Mouse (Mus musculus) forebrain, embryonic 16.5 days (tissue): ENCODE results near the gene Itgb7. TPM values are rescaled to one million over a fixed set of nuclear protein-coding genes. Genes with fewer than 3 reads are reported as not detected.
"Not testable (repeated sequence)": the region's sequence is repeated elsewhere in the genome, so short reads cannot be mapped to it uniquely, and the experiment has no call there.

Experiments used
- ATAC-seq: fragments of 200-750 bp; cut with Nextera tagmentation; 2 replicates; pipeline ENCODE4 v1.8.0; 2017; ENCODE audit warnings: mild to moderate bottlenecking, moderate library complexity
- H3K27ac ChIP-seq: fragments of 300-500 bp; sonication (generic); 2 replicates; pipeline ENCODE4 v1.5.1; 2014; ENCODE audit warnings: low read length, control low read depth
- H3K27me3 ChIP-seq: fragments of 300-500 bp; sonication (generic); replicated peaks from 2 replicates; pipeline ENCODE4 v1.6.1; 2014; ENCODE audit warnings: low read length; ENCODE audit not compliant: control insufficient read depth, insufficient read depth
- H3K36me3 ChIP-seq: fragments of 300-500 bp; sonication (generic); 2 replicates; pipeline ENCODE4 v1.6.1; 2014; ENCODE audit not compliant: control insufficient read depth, insufficient read depth
- H3K4me1 ChIP-seq: fragments of 300-500 bp; sonication (generic); replicated peaks from 2 replicates; pipeline ENCODE4 v1.6.1; 2014; ENCODE audit warnings: low read length; ENCODE audit not compliant: control insufficient read depth, insufficient read depth
- H3K4me2 ChIP-seq: fragments of 300-500 bp; sonication (generic); 2 replicates; pipeline ENCODE4 v1.6.1; 2014; ENCODE audit warnings: mild to moderate bottlenecking, low read length, control low read depth
- H3K4me3 ChIP-seq: fragments of 300-500 bp; sonication (generic); replicated peaks from 2 replicates; pipeline ENCODE4 v1.5.1; 2014; ENCODE audit warnings: mild to moderate bottlenecking, low read length, control low read depth
- H3K9ac ChIP-seq: fragments of 300-500 bp; sonication (generic); replicated peaks from 2 replicates; pipeline ENCODE4 v1.6.1; 2014; ENCODE audit warnings: low read depth, low read length, control low read depth
- H3K9me3 ChIP-seq: fragments of 300-500 bp; sonication (generic); 2 replicates; pipeline ENCODE4 v1.6.1; 2016; ENCODE audit warnings: low read length; ENCODE audit not compliant: control insufficient read depth
- WGBS: fragments of 180-500 bp; shearing (Covaris S2); extraction: QIAGEN DNeasy Blood & Tissue Kit; methylation state at CpG from one replicate; pipeline ENCODE4 v1.1.7; 2014; 5-methylcytosine and 5-hydroxymethylcytosine counted together
- polyA plus RNA-seq: library from polyadenylated mRNA; unstranded; fragments of >200 nt; fragmentation: Nextera tagmentation; extraction: Ambion mirVana; gene quantifications from 2 replicates; pipeline ENCODE4 v1.2.1, GENCODE M21; 2015

Gene Itgb7
- polyA plus RNA-seq, 1 experiment from 2014 or later = 0.73 TPM

DNA sequence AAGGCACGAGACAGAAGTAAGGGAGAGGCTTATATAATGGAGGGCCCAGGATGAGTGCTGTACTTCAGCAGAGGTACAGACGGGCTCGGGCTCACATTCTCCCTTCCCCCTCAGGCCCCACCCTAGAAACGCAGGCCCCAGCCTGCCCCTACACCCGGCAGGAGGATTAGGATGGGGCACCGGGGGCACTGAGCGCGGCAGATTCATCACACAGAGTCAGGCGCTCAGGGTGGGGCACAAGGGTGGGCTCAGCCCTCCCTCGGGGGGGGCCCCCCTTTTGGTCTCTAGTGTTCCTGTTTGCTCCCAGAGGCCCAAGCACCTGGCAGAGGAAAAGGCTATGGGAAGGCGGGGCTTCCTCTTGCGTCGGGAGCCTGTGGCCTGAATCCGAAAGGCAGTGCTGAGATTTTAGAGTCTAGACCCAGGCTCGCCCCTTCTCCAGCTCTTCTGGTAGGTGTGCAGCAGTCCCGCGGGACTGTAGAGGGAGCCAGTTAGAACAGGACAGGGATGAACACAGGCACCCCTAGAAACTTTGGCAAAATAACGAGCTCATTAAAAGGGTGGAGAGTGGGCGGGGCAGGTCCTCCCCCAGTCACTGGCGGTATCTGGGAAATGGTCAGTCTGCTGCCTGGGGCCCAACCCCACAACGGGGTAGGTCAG is 3.8 kb upstream of the Itgb7 start:
- no peak for ATAC-seq

DNA sequence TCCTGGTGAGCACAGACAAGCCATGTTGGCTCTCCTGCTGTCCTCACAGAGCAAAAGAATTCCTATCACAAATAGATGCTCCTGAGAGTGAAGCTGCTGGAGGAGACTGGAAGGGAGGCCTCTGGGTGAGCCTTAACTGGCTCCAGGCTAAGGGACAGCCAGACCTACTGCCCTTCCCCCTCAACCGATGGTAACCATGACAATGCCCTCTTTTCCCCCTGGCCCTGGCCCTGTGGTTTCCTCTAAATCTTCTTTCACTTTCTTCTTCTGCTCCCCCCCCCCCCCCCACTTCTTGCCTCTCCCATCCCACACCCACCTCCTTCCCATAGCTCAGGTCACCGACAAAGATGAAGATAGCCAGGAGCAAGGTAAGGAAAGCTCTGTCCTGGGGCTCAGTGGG is 2.2 kb upstream of the Itgb7 start:
- Histone ChIP-seq H3K27me3 (no peaks in the 10 kb centered on the region), H3K27ac (no peak overlapping the region), H3K9ac (no peak overlapping the region), H3K36me3 (no peaks in the 10 kb centered on the region), H3K4me3 (no peak overlapping the region), H3K4me1 (peaks cover 2% of the 10 kb centered on the region; the same call in 1 of the 2 replicates), H3K9me3 (no peaks in the 10 kb centered on the region), H3K4me2 (no peak overlapping the region)
- 39% methylated on average over 2 of the region's 2 CpGs for WGBS
- ATAC-seq = no peak

More for the DNA sequence above, 3.8 kb upstream of the Itgb7 start:
- no peak overlapping the region for H3K4me3 ChIP-seq
- no peaks in the 10 kb centered on the region for H3K9me3 ChIP-seq
- H3K36me3 ChIP-seq = no peaks in the 10 kb centered on the region
- H3K4me2 ChIP-seq = no peak overlapping the region
- peak overlapping the region; percentile 6; the same call in 1 of the 2 replicates for H3K9ac ChIP-seq
- no peaks in the 10 kb centered on the region for H3K27me3 ChIP-seq
- H3K4me1 ChIP-seq = peaks cover 2% of the 10 kb centered on the region; the same call in 1 of the 2 replicates
- WGBS = 17% methylated on average over 21 of the region's 21 CpGs
- H3K27ac ChIP-seq = no peak overlapping the region

DNA sequence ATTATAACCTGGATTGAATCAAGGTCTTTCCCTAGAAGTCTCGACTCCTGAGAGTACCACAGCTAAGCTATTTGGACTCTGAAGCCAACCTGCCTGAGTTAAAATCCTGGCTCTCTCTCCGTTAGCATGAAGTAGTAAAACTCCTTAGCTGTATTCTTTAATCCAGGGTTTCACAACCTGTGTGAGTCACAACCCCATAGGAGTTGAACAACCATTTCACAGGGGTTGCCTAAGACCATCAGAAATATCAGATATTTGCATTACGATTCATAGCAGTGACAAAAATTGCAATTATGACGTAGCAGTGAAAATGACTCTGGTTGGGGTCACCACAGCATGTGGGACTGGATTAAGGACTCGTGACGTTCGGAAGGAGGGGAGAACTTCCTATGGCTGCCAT is 1.0 kb upstream of the Itgb7 start:
- H3K9me3 ChIP-seq = no peaks in the 10 kb centered on the region
- no peak overlapping the region for H3K4me2 ChIP-seq
- H3K9ac ChIP-seq = no peak overlapping the region
- no peak overlapping the region for H3K4me3 ChIP-seq
- H3K36me3 ChIP-seq = no peaks in the 10 kb centered on the region
- WGBS = 85% methylated on average over 7 of the region's 7 CpGs
- peaks cover 2% of the 10 kb centered on the region; the same call in 1 of the 2 replicates for H3K4me1 ChIP-seq
- H3K27ac ChIP-seq = no peak overlapping the region
- no peaks in the 10 kb centered on the region for H3K27me3 ChIP-seq
- no peak for ATAC-seq

DNA sequence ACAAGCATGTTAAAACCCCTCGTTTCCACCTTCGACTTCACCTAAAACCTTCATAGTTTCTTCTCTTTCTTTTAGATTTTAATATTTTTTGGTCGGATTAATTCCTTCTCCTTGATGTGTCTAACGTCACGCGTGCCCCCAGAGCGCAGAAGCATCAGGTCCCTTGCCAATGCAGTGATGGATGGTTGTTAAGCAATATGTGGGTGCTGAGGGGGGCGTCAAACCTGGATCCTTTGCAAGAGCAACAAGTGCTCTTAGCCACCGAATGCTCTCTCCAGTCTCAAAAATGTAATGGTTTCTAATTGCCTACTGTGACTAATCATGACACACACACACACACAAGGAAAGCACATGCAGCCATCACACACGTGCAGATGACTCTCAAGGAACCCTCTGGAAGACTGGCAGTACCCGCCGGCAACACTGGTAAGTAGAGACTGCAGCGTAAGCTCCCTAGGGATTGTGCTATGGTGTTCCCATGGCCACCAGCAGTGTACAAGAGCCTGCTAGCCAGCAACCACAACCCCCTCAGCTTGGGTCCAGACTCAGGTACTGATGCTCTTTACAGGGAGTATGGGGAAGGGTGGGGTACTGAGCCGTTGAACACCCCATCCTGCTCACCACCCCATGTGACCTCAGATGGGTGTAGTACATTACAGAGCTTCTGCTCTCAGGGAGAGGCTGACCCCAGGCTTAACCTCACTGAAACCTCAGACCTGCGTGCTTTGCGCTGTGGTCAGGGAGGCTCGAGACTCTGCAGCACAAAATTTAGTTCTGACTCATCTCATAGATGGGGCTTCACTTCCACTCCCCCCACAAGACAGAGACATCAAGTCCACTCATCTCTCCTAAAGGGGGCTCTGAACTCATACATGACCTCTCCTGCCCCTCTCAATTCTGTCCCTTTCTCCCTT is 1.1 kb downstream of the Itgb7 start:
- no peak for ATAC-seq
- H3K27ac ChIP-seq = no peak overlapping the region
- H3K4me3 ChIP-seq = no peak overlapping the region
- no peak overlapping the region for H3K9ac ChIP-seq
- H3K4me2 ChIP-seq = no peak overlapping the region
- H3K36me3 ChIP-seq = no peaks in the 10 kb centered on the region
- H3K9me3 ChIP-seq = no peaks in the 10 kb centered on the region
- WGBS = 85% methylated on average over 17 of the region's 17 CpGs
- H3K27me3 ChIP-seq = no peaks in the 10 kb centered on the region
- peaks cover 2% of the 10 kb centered on the region; the same call in 1 of the 2 replicates for H3K4me1 ChIP-seq

DNA sequence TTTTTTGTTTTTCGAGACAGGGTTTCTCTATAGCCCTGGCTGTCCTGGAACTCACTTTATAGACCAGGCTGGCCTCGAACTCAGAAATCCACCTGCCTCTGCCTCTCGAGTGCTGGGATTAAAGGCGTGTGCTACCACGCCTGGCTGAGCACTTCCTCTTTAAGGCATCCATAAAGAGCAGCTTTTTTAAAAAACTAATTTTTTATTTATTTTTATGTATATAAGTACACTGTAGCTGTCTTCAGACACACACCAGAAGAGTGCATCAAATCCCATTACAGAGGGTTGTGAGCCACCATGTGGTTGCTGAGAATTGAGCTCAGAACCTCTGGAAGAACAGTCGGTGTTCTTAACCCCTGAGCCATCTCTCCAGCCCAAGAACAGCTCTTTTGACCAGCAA is 6.1 kb downstream of the Itgb7 start:
- WGBS = 79% methylated on average over 5 of the region's 6 CpGs
- not testable (repeated sequence) for H3K27me3 ChIP-seq, H3K27ac ChIP-seq, ATAC-seq, H3K36me3 ChIP-seq, H3K9ac ChIP-seq, H3K4me2 ChIP-seq, H3K9me3 ChIP-seq, H3K4me3 ChIP-seq
- peaks cover 13% of the 10 kb centered on the region for H3K4me1 ChIP-seq

DNA sequence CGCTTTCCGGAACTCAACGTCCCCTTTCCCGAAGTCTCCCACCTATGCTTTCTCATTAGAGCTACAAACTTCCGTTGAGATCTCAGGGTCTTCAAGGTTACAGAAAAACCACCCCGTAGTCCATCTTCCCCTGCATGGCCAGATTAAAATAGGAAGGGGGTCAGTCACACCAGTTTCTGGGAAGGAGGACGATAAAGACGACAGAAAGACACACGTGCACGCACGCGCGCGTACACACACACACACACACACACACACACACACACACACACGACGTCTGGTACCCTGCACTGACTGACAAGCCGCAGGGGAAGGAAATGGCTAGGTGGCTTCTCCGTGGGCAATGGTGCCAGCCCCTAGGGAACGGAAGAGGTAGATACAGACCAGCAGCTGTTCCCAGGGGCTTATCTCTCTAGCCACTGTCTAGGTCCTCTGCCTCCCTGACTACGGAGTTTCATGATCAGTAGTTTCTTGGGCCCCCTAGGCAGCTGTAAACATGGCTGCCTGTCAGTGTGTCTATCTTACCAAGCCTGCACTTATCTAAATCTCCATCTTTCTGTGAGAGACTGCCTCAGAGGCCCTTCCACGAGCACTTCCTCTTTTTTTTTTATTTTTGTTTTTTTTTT is 6.6 kb downstream of the Itgb7 start:
- Histone ChIP-seq H3K4me3 (peak overlapping the region; percentile 48), H3K4me1 (peaks cover 13% of the 10 kb centered on the region), H3K9me3 (no peaks in the 10 kb centered on the region), H3K27me3 (peaks cover 9% of the 10 kb centered on the region; the same call in 1 of the 2 replicates), H3K4me2 (peak overlapping the region; percentile 88), H3K36me3 (no peaks in the 10 kb centered on the region), H3K27ac (no peak overlapping the region), H3K9ac (no peak overlapping the region)
- 21% methylated on average over 21 of the region's 21 CpGs for WGBS
- no peak for ATAC-seq

DNA sequence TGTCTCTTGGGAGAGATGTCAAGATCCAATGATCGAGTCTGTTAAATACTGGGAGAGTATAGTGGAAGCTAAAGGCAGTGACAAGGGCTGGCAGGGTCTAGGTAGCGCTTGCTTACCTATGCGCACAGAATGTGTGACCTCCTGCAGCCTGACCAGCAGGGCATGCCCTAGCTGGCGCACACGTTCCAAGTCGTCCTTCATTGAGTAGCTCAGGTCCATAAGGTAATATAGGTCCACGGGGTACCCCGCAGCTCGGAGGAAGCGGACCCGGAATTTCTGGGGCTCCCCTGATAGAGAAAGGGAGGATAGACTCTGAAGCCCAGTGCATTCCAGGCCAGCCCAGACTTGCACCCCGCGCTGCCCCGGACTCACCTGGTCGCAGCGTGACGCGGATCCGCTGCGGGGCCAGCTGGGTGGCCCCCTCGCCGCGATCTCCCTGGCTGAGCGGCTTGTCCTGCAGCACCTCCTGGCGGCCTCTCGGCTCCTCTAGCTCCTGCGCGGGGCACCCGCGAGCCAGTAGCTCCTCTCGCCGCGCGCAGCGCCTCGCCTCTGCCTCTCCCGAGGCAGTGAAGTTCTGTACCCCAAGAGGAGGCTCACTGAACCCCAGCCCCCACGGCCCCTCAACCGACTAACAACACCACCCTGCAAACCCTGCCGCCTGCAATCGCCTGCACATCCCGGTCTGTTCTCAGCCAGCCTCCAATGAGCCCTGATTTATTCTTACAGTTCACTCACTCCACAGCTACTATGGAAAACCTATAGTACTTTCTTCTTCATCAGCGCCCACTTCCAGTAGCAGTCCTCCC is 7.4 kb downstream of the Itgb7 start:
- Histone ChIP-seq H3K9me3 (no peaks in the 10 kb centered on the region), H3K27me3 (peaks cover 9% of the 10 kb centered on the region; the same call in 1 of the 2 replicates), H3K4me3 (peak overlapping the region; percentile 48), H3K27ac (no peak overlapping the region), H3K9ac (peak overlapping the region; percentile 59), H3K4me2 (peak overlapping the region; percentile 88), H3K36me3 (no peaks in the 10 kb centered on the region), H3K4me1 (peaks cover 13% of the 10 kb centered on the region)
- peak; percentile 87 for ATAC-seq
- 4% methylated on average over 43 of the region's 43 CpGs for WGBS

DNA sequence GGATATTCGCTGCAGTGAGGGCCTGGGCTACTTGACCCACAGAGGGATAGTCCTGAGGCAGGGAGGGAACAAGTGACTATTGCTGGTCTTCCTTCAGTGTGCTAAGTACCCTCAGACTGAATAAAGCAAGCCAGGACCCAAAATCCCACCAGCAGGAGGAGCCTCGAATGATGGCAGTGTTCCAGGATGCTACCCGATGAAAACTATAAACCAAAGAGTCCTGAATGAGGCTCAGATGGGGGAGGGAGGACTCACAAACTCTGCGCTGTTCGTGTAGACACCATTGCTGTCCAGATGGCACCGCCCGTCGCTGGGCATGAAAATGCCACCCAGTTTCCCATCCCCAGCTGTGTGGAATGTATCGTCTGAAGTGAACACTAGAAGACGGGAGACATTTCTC is 9.4 kb downstream of the Itgb7 start:
- no peak overlapping the region for H3K4me3 ChIP-seq
- H3K9me3 ChIP-seq = no peaks in the 10 kb centered on the region
- peaks cover 9% of the 10 kb centered on the region; the same call in 1 of the 2 replicates for H3K27me3 ChIP-seq
- peaks cover 13% of the 10 kb centered on the region for H3K4me1 ChIP-seq
- no peak overlapping the region for H3K27ac ChIP-seq
- 41% methylated on average over 10 of the region's 10 CpGs for WGBS
- no peak for ATAC-seq
- no peaks in the 10 kb centered on the region for H3K36me3 ChIP-seq
- H3K9ac ChIP-seq = no peak overlapping the region
- H3K4me2 ChIP-seq = no peak overlapping the region
